Mouse (Mus musculus) stomach, postnatal 0 days (tissue): Measurements from ENCODE around the gene Rap1a.

Experiments
- CTCF ChIP-seq: IDR thresholded peaks from 2 replicates; pipeline ENCODE4 v1.5.1; 2016; ENCODE audit warnings: antibody characterized with exemption, low read depth, mild to moderate bottlenecking, moderate library complexity
- EP300 ChIP-seq: optimal IDR thresholded peaks from 2 replicates; pipeline ENCODE3; 2016; ENCODE audit warnings: antibody characterized with exemption

GRCm38 (mm10) chr3:105719979-105720378 lies 81.2 kb downstream of the Rap1a start:
- TF ChIP-seq CTCF: no peak
- no peak for TF ChIP-seq EP300
